Mouse (Mus musculus) skeletal muscle tissue, adult 2 months (tissue): Measurements from ENCODE around the gene Mgst1.

ENCODE experiments used
- DNase-seq: peaks from one replicate; pipeline ENCODE4 v3.0.0-alpha.2; 2012; ENCODE audit warnings: low read depth, low spot score

The Mgst1 gene

DNA sequence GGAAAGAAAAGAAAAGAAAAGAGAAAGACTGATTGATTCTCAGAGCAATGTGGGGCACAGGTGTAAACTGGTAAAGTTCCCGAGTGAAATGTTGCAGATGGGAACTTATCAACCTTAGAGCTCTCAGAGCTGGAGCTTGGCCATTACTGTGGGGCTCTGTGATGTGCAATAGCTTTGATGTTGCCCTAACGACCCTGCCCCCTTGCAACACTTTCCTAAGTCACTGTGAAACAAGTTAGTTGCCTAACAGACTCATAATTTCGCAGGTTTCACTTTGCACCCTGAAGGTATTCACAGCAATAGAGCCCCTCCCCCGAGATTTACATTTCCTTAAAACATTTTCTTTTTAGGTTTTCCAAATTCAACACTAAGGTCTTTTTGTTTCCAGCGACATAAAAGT, at the start of gene Mgst1:
Gene Mgst1 (plus strand): TSS at position 387 of the 400 bp plus-strand sequence.
- DNase-seq: no peak

GRCm38 (mm10) chr6:138092432-138092831, 47.7 kb upstream of the Mgst1 start:
- DNase-seq: no peak

DNA sequence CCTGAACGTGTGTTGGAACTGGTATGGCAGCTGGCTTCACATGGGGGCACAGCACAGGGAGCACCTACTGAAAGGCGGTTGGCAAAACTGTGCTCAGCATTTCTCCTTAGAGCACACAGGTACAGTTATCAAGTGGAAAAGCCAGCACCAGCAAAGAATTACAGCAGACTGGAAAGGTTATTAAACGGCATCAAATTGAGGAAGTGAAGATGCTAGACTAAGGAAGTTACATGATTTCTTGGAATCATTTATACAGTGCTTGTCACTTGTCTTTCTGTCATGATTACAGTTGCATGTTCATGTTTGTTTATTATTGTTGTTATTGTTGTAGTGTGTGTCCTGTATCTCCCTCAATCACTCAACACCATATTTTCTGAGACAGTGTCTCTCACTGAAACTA, 45.1 kb upstream of the Mgst1 start:
- DNase-seq: no peak

GRCm38 (mm10) chr6:138099646-138100045, 40.5 kb upstream of the Mgst1 start:
- no peak for DNase-seq

DNA sequence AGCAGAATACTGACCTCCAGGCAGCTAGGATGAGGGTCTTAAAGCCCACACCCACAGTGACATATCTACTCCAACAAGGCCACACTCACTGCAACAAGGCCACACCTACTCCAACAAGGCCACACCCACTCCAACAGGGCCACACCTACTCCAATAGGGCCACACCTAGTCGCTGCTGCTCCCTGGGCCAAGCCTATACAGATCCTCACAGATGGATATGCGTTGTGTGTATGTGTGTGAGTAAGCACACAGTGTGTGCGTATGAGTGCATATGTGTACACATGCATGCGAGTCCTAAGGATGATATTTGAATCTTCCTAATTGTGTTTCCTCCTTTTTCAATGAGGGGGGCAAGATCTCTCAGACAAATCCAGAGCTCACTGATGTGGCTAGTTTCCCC, 38.3 kb upstream of the Mgst1 start:
- no peak for DNase-seq

GRCm38 (mm10) chr6:138102940-138103339, 37.2 kb upstream of the Mgst1 start:
- no peak for DNase-seq

GRCm38 (mm10) chr6:138104559-138104958, 35.6 kb upstream of the Mgst1 start:
- DNase-seq: no peak

DNA sequence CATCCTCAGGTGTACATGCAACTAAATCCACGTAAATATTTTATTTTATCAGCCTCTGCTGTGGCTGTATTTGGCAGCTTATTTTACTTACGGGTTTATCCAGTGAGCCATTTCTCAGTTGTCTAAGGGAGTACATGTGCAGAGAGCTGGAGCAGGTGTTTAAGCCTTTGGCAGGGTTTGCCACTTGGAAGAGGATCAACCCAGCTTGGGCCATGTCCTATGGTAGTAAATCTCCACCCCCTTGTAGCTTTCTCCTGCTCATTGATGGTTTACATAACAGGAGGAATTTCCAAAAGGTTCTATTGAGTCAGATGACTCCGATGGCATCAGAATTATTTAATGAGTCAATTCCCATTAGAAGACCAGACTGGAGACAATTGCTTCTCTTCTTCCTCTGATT, 22.6 kb upstream of the Mgst1 start:
- DNase-seq: peak; percentile 13

DNA sequence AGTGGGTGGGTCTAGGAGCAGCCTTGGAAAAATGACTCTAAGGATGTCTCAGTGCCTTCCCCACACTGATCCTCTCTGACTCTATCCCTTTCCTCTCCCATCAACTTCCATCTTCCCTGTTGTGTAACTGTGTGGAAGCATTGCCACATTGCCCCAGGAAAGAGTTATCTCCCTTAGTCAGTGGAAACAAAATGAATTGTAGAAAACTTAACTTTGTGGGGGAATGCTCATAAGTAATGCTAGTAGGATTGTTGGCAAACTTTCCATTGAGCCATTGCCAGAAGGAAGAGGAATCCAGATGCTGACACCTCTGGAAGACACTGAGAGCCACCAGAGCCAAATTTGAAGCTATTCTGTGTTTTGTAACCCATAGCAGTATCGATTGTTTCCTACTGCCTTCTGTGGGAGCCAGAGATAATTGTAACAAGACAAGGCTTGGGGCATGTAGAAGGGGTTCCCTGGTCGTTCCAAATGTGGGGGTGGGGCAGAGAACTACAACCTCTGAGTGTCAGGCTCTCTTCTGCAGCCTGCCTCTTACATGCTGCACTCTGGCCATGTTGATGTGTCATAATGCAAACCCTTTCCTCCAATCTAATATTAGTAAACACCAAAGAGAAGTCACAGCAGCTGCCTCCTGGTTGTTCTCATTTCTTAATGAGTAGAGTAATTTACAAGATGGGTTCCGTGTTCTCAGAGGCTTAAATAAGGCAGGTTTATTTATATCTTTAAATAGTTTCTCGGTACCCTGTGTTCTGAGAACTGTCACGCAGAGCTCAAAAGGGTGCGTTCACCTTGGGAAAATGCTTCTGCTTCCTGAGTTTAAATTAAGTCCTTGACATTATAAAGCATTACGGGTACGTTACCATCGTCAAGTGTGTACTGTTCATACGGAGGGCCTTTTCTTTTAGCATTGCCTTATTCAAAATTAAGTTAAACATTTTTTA, 11.5 kb upstream of the Mgst1 start:
- peak; percentile 40 for DNase-seq

- no peak for DNase-seq
These were observed 9.6 kb upstream of the Mgst1 start for GRCm38 (mm10) chr6:138130541-138130940.

- DNase-seq: peak; percentile 45
These were observed 220 bp downstream of the Mgst1 start for GRCm38 (mm10) chr6:138140336-138140735.

DNA sequence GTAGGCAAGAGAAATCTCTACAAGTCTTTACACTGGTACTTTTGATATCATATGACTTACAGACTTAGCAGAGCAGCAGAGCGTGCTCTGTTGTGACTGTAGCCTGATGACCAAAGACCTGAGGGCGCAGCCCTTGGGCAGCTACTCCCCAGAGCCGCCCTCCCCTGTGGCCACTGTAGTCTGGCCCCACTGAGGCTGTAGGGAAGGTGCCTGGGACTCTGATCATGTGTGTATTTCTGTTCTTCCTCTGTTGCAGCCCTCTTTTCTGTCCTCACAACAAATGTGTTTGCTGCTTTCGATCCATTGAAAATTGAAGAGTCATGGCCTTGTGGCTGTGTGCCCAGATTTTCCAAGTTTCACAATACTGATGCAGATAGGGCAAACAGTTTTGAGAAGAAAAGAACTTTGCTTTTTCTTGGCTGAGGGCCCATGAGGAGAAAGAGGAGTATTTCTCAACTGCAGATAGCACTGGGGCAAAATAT, 1.0 kb downstream of the Mgst1 start:
- peak; percentile 81 for DNase-seq

GRCm38 (mm10) chr6:138142604-138143003, 2.5 kb downstream of the Mgst1 start:
- no peak for DNase-seq

- DNase-seq: no peak
These were observed 3.3 kb downstream of the Mgst1 start for GRCm38 (mm10) chr6:138143450-138143849.

- DNase-seq: peak; percentile 30
These were observed 13.0 kb downstream of the Mgst1 start for GRCm38 (mm10) chr6:138153111-138153510.

DNA sequence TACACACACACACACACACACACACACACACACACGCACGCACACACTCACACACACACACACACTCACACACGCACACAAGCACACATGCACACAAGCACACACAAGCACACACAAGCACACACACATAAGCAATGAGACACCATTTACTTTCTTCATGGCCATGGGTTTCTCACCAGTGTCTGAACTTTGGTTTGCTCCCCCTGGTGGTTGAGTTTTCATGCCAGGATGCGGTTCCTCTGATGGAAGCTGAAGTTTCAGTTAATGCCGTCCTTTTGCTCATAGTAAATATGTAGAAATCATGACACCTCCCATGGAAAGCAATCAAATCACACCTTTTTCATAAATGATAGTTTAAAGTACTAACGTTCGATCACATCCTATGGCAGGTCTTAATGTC, 23.8 kb downstream of the Mgst1 start:
- no peak for DNase-seq

- no peak for DNase-seq
These were observed 31.5 kb downstream of the Mgst1 start for GRCm38 (mm10) chr6:138171480-138172224.
